Mouse (Mus musculus): ENCODE data around the gene Inpp5e.

The Inpp5e gene

GRCm38 (mm10) chr2:26408515-26409356 is at the start of gene Inpp5e:
Inpp5e (minus strand) TSS chr2:26409203.
- no peak for DNase-seq (ENCODE audit: extremely low read depth, low read depth, low spot score)

DNA sequence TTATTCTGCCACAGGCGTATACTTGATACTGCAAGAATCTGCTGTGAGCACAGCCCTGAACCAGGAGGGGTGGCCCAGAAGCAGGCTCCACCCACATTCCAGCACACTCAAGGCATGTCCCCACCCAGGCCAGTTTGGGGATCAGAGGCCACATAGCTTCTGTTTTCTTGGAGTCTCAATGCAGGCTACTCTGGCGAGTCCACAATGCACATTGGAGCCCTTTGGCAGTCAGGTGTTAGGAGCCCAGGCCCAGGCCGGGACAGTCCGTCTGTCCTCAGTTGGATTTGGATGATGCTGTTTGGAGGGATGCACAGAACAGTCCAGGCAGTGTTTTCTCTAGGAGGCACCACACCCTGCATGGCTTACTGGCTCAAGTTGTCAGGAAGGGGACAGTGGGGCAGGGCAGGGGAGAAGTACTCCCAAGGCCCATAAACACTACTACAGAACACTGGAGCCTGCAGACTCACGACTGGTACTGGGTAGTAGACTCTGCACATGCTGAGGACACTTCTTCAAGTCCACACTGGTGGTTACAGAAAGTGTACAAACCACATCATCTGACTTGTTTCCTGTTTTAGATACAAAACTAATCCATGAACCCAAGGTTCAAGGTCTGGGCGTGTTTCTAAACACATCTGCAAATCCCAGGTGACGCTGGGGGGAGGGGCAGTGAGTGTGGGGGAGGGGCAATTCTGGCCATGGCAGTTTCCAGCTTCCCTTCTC is 49.6 kb upstream of the Inpp5e start:
- no peak for DNase-seq (ENCODE audit: extremely low read depth, low read depth, low spot score)

DNA sequence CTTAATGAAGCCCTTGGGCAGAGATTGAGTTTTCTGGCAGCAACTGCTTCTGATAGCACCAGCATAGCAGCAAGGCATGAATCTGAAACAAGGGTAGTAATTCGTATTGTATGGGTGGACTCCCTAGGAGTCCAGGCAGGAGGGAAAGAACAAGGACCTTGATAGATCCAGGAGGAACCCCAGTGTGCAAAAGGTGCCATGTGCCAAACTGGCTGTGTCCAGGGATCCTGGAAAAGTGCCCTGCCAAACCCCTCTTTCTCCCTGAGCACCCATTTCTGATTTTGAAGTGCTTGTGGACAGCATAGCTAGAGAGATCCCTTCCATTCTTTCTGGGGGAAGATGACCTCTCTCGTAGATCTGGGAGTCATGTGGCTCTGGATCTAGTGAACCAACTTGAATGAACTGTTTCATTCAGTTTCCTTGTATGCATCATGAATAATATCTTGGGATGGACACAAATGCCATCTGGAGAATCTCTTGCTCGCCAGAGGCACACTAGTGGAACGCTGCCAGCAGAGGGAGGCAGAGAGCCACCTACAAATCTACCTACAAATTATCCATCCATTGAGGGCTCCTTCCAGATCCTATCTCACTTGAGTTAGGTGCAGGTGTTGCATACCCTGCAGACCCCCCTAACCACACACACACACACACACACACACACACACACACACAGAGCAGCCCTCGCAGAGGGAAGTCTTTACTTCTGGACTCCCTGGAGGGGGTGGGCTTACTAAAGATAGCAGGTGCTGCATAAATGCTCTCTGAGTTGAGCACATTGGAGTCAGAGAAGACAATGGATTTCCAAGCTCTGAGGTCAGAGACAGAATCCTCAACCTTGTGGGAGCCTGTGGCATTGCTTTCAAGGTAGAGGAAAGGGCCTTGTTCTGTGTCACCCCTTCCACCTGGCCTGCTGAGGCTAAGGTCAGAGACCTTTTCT is 40.4 kb upstream of the Inpp5e start:
- DNase-seq (ENCODE audit: extremely low read depth, low read depth, low spot score), result no peak

- no peak for DNase-seq (ENCODE audit: extremely low read depth, low read depth, low spot score)
These were observed 38.4 kb upstream of the Inpp5e start for GRCm38 (mm10) chr2:26447451-26447850.

- DNase-seq (ENCODE audit: extremely low read depth, low read depth, low spot score), result no peak
These were observed 37.7 kb upstream of the Inpp5e start for GRCm38 (mm10) chr2:26446671-26447070.

GRCm38 (mm10) chr2:26445666-26446445 is 36.9 kb upstream of the Inpp5e start:
- DNase-seq (ENCODE audit: extremely low read depth, low read depth, low spot score), result no peak

DNA sequence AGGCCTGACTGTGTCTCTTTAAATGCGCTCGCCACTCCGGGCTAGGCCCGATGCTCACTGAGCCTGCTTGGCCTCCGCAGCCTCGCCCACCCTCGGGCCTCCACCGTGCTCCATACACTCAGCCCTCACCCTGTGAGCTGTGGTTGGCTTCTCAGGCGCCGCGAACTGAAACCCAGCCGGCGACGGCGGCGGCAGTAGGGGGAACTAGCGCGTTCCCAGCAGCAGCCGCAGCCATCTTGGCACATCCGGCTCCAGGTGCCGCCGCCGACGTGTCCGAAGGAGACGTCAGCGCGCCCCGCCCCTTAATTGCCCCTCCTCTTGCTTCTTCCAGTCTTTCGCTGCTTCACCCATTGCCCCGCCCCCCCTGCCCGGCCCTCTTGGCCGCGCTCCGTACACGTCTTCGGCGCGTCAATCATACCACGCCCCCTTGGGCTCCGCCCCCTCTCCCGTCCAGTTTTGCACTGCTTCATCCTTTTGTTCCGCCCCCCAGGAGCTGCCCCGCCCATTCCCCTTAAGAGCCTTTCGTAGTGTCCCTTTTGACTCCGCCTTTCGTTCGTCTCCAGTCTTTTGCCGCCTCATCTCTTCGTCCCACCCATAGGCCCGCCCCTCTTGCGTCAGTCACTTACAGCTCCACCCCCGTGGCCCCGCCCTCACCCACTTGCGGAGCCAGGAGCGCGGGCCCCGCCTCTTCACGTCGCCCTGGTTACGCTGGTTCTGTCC is 36.1 kb upstream of the Inpp5e start, which contains the start of gene Sec16a:
TSS of gene Sec16a (minus strand) at position 271 of the 720 bp plus-strand sequence.
- DNase-seq (ENCODE audit: extremely low read depth, low read depth, low spot score), result peak; percentile 99

GRCm38 (mm10) chr2:26444368-26444767 is 35.4 kb upstream of the Inpp5e start:
- no peak for DNase-seq (ENCODE audit: extremely low read depth, low read depth, low spot score)

GRCm38 (mm10) chr2:26443876-26444275 is 34.9 kb upstream of the Inpp5e start:
- DNase-seq (ENCODE audit: extremely low read depth, low read depth, low spot score), result no peak

DNA sequence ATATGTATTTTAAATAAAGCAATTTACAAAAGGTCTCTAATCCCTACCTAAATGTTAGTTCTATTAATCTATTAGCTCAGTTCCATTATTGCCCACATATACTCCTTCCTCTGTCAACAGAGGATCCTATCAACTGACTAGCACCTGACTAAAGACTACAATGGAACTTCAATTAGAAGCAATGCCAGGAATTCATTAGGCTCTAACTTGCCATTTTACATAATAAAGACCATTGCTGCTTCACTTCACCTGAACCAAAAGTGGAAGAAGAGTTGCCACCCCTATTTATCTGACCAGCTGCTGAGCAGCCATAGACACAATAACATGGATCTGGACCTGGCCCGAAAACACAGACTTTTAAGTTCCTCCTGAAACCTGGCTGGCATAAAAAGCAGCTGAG is 33.8 kb upstream of the Inpp5e start:
- no peak for DNase-seq (ENCODE audit: extremely low read depth, low read depth, low spot score)

- no peak for DNase-seq (ENCODE audit: extremely low read depth, low read depth, low spot score)
These were observed 32.7 kb upstream of the Inpp5e start for GRCm38 (mm10) chr2:26441688-26442087.

DNA sequence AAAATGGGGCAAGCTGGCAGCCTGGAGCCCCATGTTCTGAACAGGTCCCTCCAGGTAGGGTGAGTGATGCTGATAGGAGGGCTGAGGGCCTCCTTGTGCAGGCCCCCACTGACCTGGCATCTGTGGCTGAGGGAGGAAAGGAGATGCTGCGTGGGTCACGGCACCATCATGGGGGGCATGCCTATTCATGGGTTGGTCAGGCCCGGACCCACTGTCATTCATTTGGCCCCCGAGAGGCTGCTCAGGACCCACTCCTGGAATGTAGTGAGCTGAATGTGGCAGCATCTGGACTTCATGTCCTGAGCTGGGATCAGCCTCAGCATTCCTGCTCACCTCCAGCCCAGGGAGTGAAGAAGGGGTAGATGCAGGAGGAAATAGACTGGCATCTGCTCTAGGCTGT is 32.3 kb upstream of the Inpp5e start:
- DNase-seq (ENCODE audit: extremely low read depth, low read depth, low spot score), result no peak

DNA sequence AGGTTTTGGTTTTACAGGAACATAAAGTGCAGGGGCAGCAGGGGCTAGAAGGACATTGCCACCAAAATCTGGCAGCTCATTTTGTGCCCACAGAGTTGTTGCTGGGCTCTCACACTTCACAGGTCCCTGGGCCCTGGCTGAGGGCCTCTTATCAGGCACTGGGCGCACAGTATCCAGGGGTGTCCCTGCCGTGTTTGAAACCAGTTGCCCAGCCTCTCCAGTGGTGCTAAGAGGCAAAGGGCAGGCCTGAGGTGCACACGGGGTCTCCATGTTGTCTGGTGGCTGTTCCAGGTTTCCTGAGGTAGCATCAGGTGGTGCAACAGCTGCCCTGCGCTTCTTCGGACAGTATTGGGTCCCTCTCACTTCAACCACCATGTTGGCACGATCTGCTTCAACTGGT is 30.7 kb upstream of the Inpp5e start:
- no peak for DNase-seq (ENCODE audit: extremely low read depth, low read depth, low spot score)

DNA sequence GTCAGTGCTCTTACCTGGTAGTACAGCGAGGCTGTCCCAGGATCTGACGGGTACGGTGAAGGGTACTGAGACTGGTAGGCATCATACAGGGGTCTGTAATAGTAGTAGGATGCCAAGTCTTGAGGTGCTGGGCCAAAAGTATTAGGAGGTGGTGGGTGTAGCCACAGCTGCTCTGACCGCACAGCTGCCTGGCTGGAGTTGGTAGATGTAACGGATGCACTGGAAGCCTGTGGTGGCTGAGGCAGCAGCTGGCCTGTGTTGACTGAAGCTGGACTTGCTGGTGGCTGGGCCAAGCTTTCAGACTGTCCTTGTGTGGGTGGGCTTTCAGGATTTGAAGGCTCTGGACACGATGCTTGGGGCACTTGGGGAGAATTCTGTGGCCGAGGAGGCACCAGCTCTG is 29.4 kb upstream of the Inpp5e start:
- DNase-seq (ENCODE audit: extremely low read depth, low read depth, low spot score), result no peak

DNA sequence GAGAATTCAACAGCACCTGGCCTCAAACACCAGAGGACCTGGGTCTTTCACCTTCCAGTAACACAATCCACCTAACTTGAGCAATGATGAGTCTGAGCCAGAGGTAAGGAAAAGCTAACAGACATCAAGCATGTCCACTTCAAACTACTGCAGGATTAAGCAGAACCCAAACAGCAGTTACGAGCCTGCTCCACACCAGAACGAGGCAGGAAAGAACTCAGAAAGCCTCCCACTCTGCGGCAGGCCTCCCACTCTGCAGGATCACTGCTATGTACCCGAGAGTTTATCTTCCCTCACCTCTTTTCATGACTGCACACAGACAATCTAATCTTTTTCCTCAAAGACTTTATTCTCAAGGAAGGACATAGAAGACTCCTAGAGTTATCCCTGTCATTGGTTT is 28.2 kb upstream of the Inpp5e start:
- no peak for DNase-seq (ENCODE audit: extremely low read depth, low read depth, low spot score)

DNA sequence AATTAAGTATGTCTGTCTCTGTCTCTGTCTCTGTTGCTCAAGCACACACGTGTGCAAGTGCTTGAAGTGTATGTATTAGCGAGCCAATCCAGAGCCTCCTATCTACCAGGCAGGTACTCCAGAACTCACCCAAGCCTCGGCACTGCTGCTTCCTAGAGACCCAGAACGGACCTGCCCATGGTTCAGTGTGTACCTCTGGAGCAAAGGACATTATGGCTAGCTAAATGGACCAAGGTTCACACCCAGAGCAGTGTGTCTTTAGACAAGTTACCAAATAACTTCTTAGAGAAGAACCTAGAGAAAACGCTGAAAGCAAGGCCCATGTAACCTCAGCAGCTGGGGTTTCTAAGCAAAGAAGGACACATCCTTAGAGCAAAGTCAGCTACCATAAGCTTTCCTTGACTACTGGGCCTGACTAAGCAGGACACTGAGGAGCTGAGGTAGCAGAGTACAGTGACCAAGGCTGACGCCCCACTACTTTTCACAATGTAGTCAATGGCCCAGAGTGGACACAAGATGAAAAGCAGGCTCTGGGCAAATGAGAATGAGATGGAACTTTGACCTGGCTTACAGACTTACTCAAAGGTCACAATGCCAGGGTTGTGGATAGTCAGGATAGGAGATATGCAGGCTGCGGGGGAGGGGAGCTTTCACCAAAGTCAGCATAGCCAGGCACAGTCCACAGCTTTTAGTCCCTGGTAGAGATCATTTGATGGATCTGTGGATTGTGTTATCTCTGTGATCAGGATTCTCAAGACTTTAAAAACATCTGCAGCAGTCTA is 26.0 kb upstream of the Inpp5e start:
- no peak for DNase-seq (ENCODE audit: extremely low read depth, low read depth, low spot score)

GRCm38 (mm10) chr2:26429851-26430250 is 20.8 kb upstream of the Inpp5e start:
- no peak for DNase-seq (ENCODE audit: extremely low read depth, low read depth, low spot score)

- no peak for DNase-seq (ENCODE audit: extremely low read depth, low read depth, low spot score)
These were observed 15.5 kb upstream of the Inpp5e start for GRCm38 (mm10) chr2:26424541-26424940.

DNA sequence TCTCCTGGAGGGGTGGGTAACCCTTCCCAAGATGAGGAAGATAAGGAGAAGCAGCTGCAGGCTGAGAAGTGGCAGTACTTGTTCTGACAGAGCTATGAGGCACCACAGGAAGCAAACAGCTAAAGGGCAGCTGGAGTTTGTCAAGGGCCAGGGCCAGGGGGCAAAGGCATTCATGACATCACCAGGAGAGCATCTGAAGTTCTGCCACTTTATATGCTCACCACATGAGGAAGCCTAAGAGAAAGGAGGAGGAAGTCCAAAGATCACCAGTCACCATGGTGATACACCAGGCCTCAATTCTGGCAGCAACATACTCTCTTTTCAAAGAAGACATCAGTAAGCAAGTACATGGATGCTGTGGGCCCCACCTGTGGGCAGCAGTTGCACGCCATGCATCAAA is 14.1 kb upstream of the Inpp5e start:
- no peak for DNase-seq (ENCODE audit: extremely low read depth, low read depth, low spot score)

Measured in fat pad, adult 2 months (tissue).